Mouse (Mus musculus) T-helper 2 cell (primary cell): ENCODE data around the gene Gapdh.

Source experiments
- in situ Hi-C: fragments of 300-600 bp; cut with MboI, MseI; formaldehyde crosslinking; loops from one replicate; pipeline ENCODE4 v1.15.1; 2025; ENCODE audit warnings: high pct_unique_total_duplicates

Gene Gapdh

GRCm38 (mm10) chr6:125166051-125166751 lies at the start of gene Gapdh:
Gene Gapdh (minus strand): TSS chr6:125166467.
- in situ Hi-C loops = no loop called here

- in situ Hi-C loops = no loop called here
Measured at GRCm38 (mm10) chr6:125215148-125215954, 49.1 kb upstream of the Gapdh start, which contains the start of gene Vamp1. Gene Vamp1 (plus strand): TSS chr6:125215551.

GRCm38 (mm10) chr6:125213715-125214114 lies 47.4 kb upstream of the Gapdh start:
- in situ Hi-C loops = no loop called here

GRCm38 (mm10) chr6:125213129-125213528 lies 46.9 kb upstream of the Gapdh start:
- in situ Hi-C loops = no loop called here

GRCm38 (mm10) chr6:125212621-125213020 lies 46.4 kb upstream of the Gapdh start:
- in situ Hi-C loops = no loop called here

GRCm38 (mm10) chr6:125210436-125210835 lies 44.2 kb upstream of the Gapdh start:
- in situ Hi-C loops = no loop called here

- in situ Hi-C loops = no loop called here
Measured at GRCm38 (mm10) chr6:125197166-125197565, 30.9 kb upstream of the Gapdh start.

- in situ Hi-C loops = no loop called here
Measured at GRCm38 (mm10) chr6:125196301-125196700, 30.0 kb upstream of the Gapdh start.

GRCm38 (mm10) chr6:125195541-125196075 lies 29.3 kb upstream of the Gapdh start:
- in situ Hi-C loops = no loop called here

- in situ Hi-C loops = no loop called here
Measured at GRCm38 (mm10) chr6:125193390-125193789, 27.1 kb upstream of the Gapdh start.

- in situ Hi-C loops = no loop called here
Measured at GRCm38 (mm10) chr6:125192841-125193240, 26.6 kb upstream of the Gapdh start.

GRCm38 (mm10) chr6:125192016-125192714 lies 25.9 kb upstream of the Gapdh start:
- in situ Hi-C loops = no loop called here

- in situ Hi-C loops = no loop called here
Measured at GRCm38 (mm10) chr6:125191332-125192015, 25.2 kb upstream of the Gapdh start, which contains the start of the genes Ncapd2 and Mrpl51. Gene Ncapd2 (minus strand): TSS chr6:125191701. Gene Mrpl51 (plus strand): TSS chr6:125191801.

GRCm38 (mm10) chr6:125190816-125191215 lies 24.5 kb upstream of the Gapdh start:
- in situ Hi-C loops = no loop called here

- in situ Hi-C loops = no loop called here
Measured at GRCm38 (mm10) chr6:125186203-125186602, 19.9 kb upstream of the Gapdh start.

GRCm38 (mm10) chr6:125182133-125182532 lies 15.9 kb upstream of the Gapdh start:
- in situ Hi-C loops = no loop called here

- in situ Hi-C loops = no loop called here
Measured at GRCm38 (mm10) chr6:125179601-125180000, 13.3 kb upstream of the Gapdh start.

- in situ Hi-C loops = no loop called here
Measured at GRCm38 (mm10) chr6:125175469-125175868, 9.2 kb upstream of the Gapdh start.

GRCm38 (mm10) chr6:125173256-125173655 lies 7.0 kb upstream of the Gapdh start:
- in situ Hi-C loops = loop anchor here (5.0 kb wide), 1 partner anchor 51 kb away; no protein-coding TSS in a partner anchor

- in situ Hi-C loops = loop anchor here (5.0 kb wide), 1 partner anchor 50 kb away; no protein-coding TSS in a partner anchor
Measured at GRCm38 (mm10) chr6:125172474-125172873, 6.2 kb upstream of the Gapdh start.

- in situ Hi-C loops = loop anchor here (5.0 kb wide), 1 partner anchor 48 kb away; no protein-coding TSS in a partner anchor
Measured at GRCm38 (mm10) chr6:125170194-125170593, 3.9 kb upstream of the Gapdh start.
